Mouse (Mus musculus) ES-E14 (cell line): ENCODE data around the gene Tm7sf3.

Source experiments
- CHD2 ChIP-seq: IDR thresholded peaks from 2 replicates; pipeline ENCODE4 v1.6.1; 2014; ENCODE audit warnings: mild to moderate bottlenecking, low read depth, low read length, inconsistent platforms
- ZC3H11A ChIP-seq: IDR thresholded peaks from 2 replicates; pipeline ENCODE4 v1.6.1; 2012; ENCODE audit warnings: low read depth, mild to moderate bottlenecking, inconsistent platforms, low read length, borderline replicate concordance
- ZNF384 ChIP-seq: IDR thresholded peaks from 2 replicates; pipeline ENCODE4 v1.6.1; 2012; ENCODE audit warnings: low read depth, low read length, inconsistent platforms

DNA sequence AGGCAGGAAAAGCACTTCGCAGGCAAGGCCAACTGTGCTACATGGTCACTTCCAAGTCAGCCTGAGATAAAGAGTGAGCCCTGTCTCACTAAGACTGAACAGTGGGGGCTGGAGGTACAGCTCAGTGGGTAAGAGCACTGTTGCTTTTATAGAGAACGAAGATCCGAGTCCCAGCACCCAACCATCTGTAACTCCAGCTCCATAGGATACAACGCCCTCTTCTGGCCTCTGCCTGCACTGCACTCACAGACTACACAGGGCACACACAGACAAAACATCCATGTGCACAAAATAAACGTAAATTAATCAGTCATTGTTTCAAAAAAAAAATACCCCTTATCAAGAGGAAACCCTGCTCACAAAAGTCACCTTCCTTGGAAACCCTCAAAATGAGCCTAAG lies 28.7 kb downstream of the Tm7sf3 start:
- TF ChIP-seq CHD2 (no peak), ZNF384 (no peak), ZC3H11A (no peak)
